Mouse (Mus musculus) embryonic facial prominence, embryonic 14.5 days (tissue): ENCODE data around the gene Atg101. TPM values are rescaled to one million over a fixed set of nuclear protein-coding genes. Genes with fewer than 3 reads are reported as not detected.

Experiments used
- ATAC-seq: fragments of 200-750 bp; cut with Nextera tagmentation; 2 replicates; pipeline ENCODE4 v1.8.0; 2017; ENCODE audit warnings: low read depth, moderate number of reproducible peaks, moderate TSS enrichment
- DNase-seq: peaks from one replicate; pipeline ENCODE4 v3.0.0-alpha.2; 2015; ENCODE audit warnings: low spot score
- H3K27ac ChIP-seq: fragments of 300-500 bp; sonication (generic); replicated peaks from 2 replicates; pipeline ENCODE4 v1.5.1; 2014; ENCODE audit warnings: low read depth, mild to moderate bottlenecking, low read length, moderate library complexity
- H3K27me3 ChIP-seq: fragments of 300-500 bp; sonication (generic); replicated peaks from 2 replicates; pipeline ENCODE4 v1.6.1; 2014; ENCODE audit warnings: low read length; ENCODE audit not compliant: control insufficient read depth, insufficient read depth
- H3K36me3 ChIP-seq: fragments of 300-500 bp; sonication (generic); 2 replicates; pipeline ENCODE4 v1.6.1; 2014; ENCODE audit warnings: low read length, mixed read lengths; ENCODE audit not compliant: control insufficient read depth, insufficient read depth
- H3K4me1 ChIP-seq: fragments of 300-500 bp; sonication (generic); 2 replicates; pipeline ENCODE4 v1.6.1; 2014; ENCODE audit warnings: antibody characterized with exemption, low read length; ENCODE audit not compliant: control insufficient read depth, insufficient read depth
- H3K4me2 ChIP-seq: fragments of 300-500 bp; sonication (generic); 2 replicates; pipeline ENCODE4 v1.6.1; 2014; ENCODE audit warnings: low read depth, mild to moderate bottlenecking, low read length, moderate library complexity, mixed read lengths
- H3K4me3 ChIP-seq: fragments of 300-500 bp; sonication (generic); 2 replicates; pipeline ENCODE4 v1.5.1; 2014; ENCODE audit warnings: low read depth, mild to moderate bottlenecking, low read length
- H3K9ac ChIP-seq: fragments of 300-500 bp; sonication (generic); 2 replicates; pipeline ENCODE4 v1.6.1; 2014; ENCODE audit warnings: low read depth, mild to moderate bottlenecking, low read length, moderate library complexity, mixed read lengths
- H3K9me3 ChIP-seq: fragments of 300-500 bp; sonication (generic); 2 replicates; pipeline ENCODE4 v1.6.1; 2016; ENCODE audit warnings: low read length; ENCODE audit not compliant: control insufficient read depth
- WGBS: fragments of 180-500 bp; shearing (Covaris S2); extraction: QIAGEN DNeasy Blood & Tissue Kit; methylation state at CpG from one replicate; pipeline ENCODE4 v1.1.7; 2014; 5-methylcytosine and 5-hydroxymethylcytosine counted together
- polyA plus RNA-seq: library from polyadenylated mRNA; unstranded; fragments of >200 nt; fragmentation: Nextera tagmentation; extraction: Ambion mirVana; gene quantifications from 2 replicates; pipeline ENCODE4 v1.2.1, GENCODE M21; 2014

Atg101 gene
- polyA plus RNA-seq, 1 experiment from 2014 or later: 49.9 TPM

- no peaks in the 10 kb centered on the region for H3K4me1 ChIP-seq
- H3K36me3 ChIP-seq: no peaks in the 10 kb centered on the region
- ATAC-seq (no peak), DNase-seq (no peak)
- H3K4me2 ChIP-seq: no peak overlapping the region
- H3K27ac ChIP-seq: no peak overlapping the region
- no peak overlapping the region for H3K9ac ChIP-seq
- no peak overlapping the region for H3K4me3 ChIP-seq
- no peaks in the 10 kb centered on the region for H3K27me3 ChIP-seq
- no peaks in the 10 kb centered on the region for H3K9me3 ChIP-seq
- 36% methylated on average over 10 of the region's 10 CpGs for WGBS
Observed at GRCm38 (mm10) chr15:101325991-101326534, 42.0 kb downstream of the Atg101 start.

GRCm38 (mm10) chr15:101327282-101327681, 43.2 kb downstream of the Atg101 start:
- H3K27ac ChIP-seq: no peak overlapping the region
- H3K36me3 ChIP-seq: no peaks in the 10 kb centered on the region
- no peaks in the 10 kb centered on the region for H3K4me1 ChIP-seq
- WGBS: 3% methylated on average over 6 of the region's 6 CpGs
- DNase-seq (peak; percentile 89), ATAC-seq (peak; percentile 74)
- H3K9me3 ChIP-seq: no peaks in the 10 kb centered on the region
- no peak overlapping the region for H3K4me2 ChIP-seq
- no peaks in the 10 kb centered on the region for H3K27me3 ChIP-seq
- no peak overlapping the region for H3K4me3 ChIP-seq
- no peak overlapping the region for H3K9ac ChIP-seq

- ATAC-seq (peak; percentile 20; the same call in 1 of the 2 replicates), DNase-seq (peak; percentile 41)
- H3K27me3 ChIP-seq: no peaks in the 10 kb centered on the region
- H3K4me1 ChIP-seq: 0 out of 2 replicates have a peak, but pooled peaks cover 6% of the 10 kb centered on the region
- H3K36me3 ChIP-seq: no peaks in the 10 kb centered on the region
- H3K27ac ChIP-seq: no peak overlapping the region
- no peak overlapping the region for H3K4me3 ChIP-seq
- 62% methylated on average over 2 of the region's 3 CpGs for WGBS
- no peak overlapping the region for H3K9ac ChIP-seq
- no peak overlapping the region for H3K4me2 ChIP-seq
- H3K9me3 ChIP-seq: no peaks in the 10 kb centered on the region
Observed at GRCm38 (mm10) chr15:101328876-101329563, 44.9 kb downstream of the Atg101 start.

- no peak for ATAC-seq
- WGBS: 51% methylated on average over 3 of the region's 3 CpGs
- H3K9ac ChIP-seq: no peak overlapping the region
- H3K4me3 ChIP-seq: no peak overlapping the region
- no peaks in the 10 kb centered on the region for H3K36me3 ChIP-seq
- DNase-seq: no peak
- H3K9me3 ChIP-seq: no peaks in the 10 kb centered on the region
- no peak overlapping the region for H3K4me2 ChIP-seq
- 0 out of 2 replicates have a peak, but pooled peaks cover 6% of the 10 kb centered on the region for H3K4me1 ChIP-seq
- H3K27me3 ChIP-seq: no peaks in the 10 kb centered on the region
- no peak overlapping the region for H3K27ac ChIP-seq
Observed at GRCm38 (mm10) chr15:101329564-101329892, 45.5 kb downstream of the Atg101 start.

GRCm38 (mm10) chr15:101331090-101331489, 47.0 kb downstream of the Atg101 start:
- no peak for ATAC-seq
- Histone ChIP-seq H3K4me1 (0 out of 2 replicates have a peak, but pooled peaks cover 6% of the 10 kb centered on the region), H3K9me3 (no peaks in the 10 kb centered on the region), H3K9ac (no peak overlapping the region), H3K27me3 (no peaks in the 10 kb centered on the region), H3K27ac (no peak overlapping the region), H3K4me3 (no peak overlapping the region), H3K36me3 (no peaks in the 10 kb centered on the region), H3K4me2 (no peak overlapping the region)
- 68% methylated on average over 4 of the region's 4 CpGs for WGBS
- no peak for DNase-seq

- no peak overlapping the region for H3K4me2 ChIP-seq
- 71% methylated on average over 4 of the region's 4 CpGs for WGBS
- no peaks in the 10 kb centered on the region for H3K36me3 ChIP-seq
- peak; percentile 13; the same call in 1 of the 2 replicates for ATAC-seq
- H3K9me3 ChIP-seq: no peaks in the 10 kb centered on the region
- 0 out of 2 replicates have a peak overlapping the region, but pooled peaks have one; percentile 2 for H3K9ac ChIP-seq
- peak overlapping the region; percentile 61 for H3K27ac ChIP-seq
- H3K4me3 ChIP-seq: no peak overlapping the region
- peaks cover 10% of the 10 kb centered on the region; the same call in 1 of the 2 replicates for H3K4me1 ChIP-seq
- H3K27me3 ChIP-seq: no peaks in the 10 kb centered on the region
- peak; percentile 61 for DNase-seq
Observed at GRCm38 (mm10) chr15:101332370-101332769, 48.3 kb downstream of the Atg101 start.

- H3K9ac ChIP-seq: 0 out of 2 replicates have a peak overlapping the region, but pooled peaks have one; percentile 8
Observed at GRCm38 (mm10) chr15:101333165-101333564, 49.1 kb downstream of the Atg101 start.

GRCm38 (mm10) chr15:101333648-101334047, 49.6 kb downstream of the Atg101 start:
- H3K27me3 ChIP-seq: no peaks in the 10 kb centered on the region
- H3K9me3 ChIP-seq: no peaks in the 10 kb centered on the region
- peak overlapping the region; percentile 61; the same call in 1 of the 2 replicates for H3K27ac ChIP-seq
- ATAC-seq (no peak), DNase-seq (no peak)
- H3K4me2 ChIP-seq: no peak overlapping the region
- H3K4me1 ChIP-seq: peaks cover 10% of the 10 kb centered on the region; the same call in 1 of the 2 replicates
- WGBS: 39% methylated on average over 4 of the region's 4 CpGs
- H3K36me3 ChIP-seq: no peaks in the 10 kb centered on the region
- H3K9ac ChIP-seq: no peak overlapping the region
- H3K4me3 ChIP-seq: no peak overlapping the region

More at GRCm38 (mm10) chr15:101333165-101333564, 49.1 kb downstream of the Atg101 start:
- Histone ChIP-seq H3K4me3 (no peak overlapping the region), H3K4me1 (peaks cover 10% of the 10 kb centered on the region; the same call in 1 of the 2 replicates), H3K4me2 (no peak overlapping the region), H3K27me3 (no peaks in the 10 kb centered on the region), H3K27ac (peak overlapping the region; percentile 61), H3K9me3 (no peaks in the 10 kb centered on the region), H3K36me3 (no peaks in the 10 kb centered on the region)
- peak; percentile 1; the same call in 1 of the 2 replicates for ATAC-seq
- peak; percentile 69 for DNase-seq
- WGBS: 0% methylated on average over 1 of the region's 1 CpGs
